Mouse (Mus musculus) liver, adult 2 months (tissue): ENCODE results near the gene Nox4.

Experiments
- CTCF ChIP-seq: fragments of 200-500 bp; IDR thresholded peaks from 2 replicates; pipeline ENCODE4 v1.5.1; 2011; ENCODE audit warnings: low read depth, low read length, control low read depth
- POLR2A ChIP-seq: fragments of 200-500 bp; IDR thresholded peaks from 2 replicates; pipeline ENCODE4 v1.6.1; 2011; ENCODE audit warnings: low read length, control low read depth; ENCODE audit not compliant: insufficient read depth; ENCODE audit errors: extremely low read depth

DNA sequence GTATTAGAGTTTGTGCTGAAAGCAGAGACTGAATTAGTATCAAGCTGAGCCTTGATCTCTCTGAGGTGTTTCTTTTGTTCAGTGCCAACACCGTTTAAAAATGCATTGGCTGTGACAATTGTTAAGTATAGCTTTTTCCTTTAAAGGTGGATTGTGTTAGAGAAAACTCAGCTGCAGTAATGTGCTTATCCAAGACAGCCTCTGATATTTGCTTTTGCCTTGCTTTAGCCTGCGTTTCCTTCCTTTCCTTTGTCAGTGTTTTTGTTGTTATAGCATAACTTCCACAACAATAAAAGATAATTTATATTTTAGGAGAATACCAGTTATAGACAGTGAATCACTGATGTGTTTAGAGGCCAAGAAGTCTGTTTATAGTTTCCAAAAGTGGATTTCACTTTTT, 106.9 kb downstream of the Nox4 start:
- TF ChIP-seq POLR2A (no peak), CTCF (no peak)
